Mouse (Mus musculus) myocyte (in vitro differentiated cells): Measurements from ENCODE around the gene Psenen. TPM values are rescaled to one million over a fixed set of nuclear protein-coding genes. Genes with fewer than 3 reads are reported as not detected.
A peak's percentile ranks its signal among the peaks of the same experiment; 100 is the strongest.

Source experiments
- H3K27me3 ChIP-seq: one replicate; pipeline ENCODE4 v1.6.1; 2011; ENCODE audit not compliant: control insufficient read depth, insufficient read depth, insufficient read length
- H3K36me3 ChIP-seq: one replicate; pipeline ENCODE4 v1.6.1; 2011; ENCODE audit not compliant: control insufficient read depth, insufficient read depth
- H3K4me2 ChIP-seq: one replicate; pipeline ENCODE4 v1.6.1; 2011; ENCODE audit warnings: low read depth, control low read depth
- H3K4me3 ChIP-seq: one replicate; pipeline ENCODE4 v1.5.1; 2011; ENCODE audit warnings: mild to moderate bottlenecking, control low read depth, moderate library complexity
- H3K79me2 ChIP-seq: one replicate; pipeline ENCODE4 v1.6.1; 2011; ENCODE audit not compliant: control insufficient read depth, insufficient read depth
- H3ac ChIP-seq: one replicate; pipeline ENCODE4 v1.6.1; 2011; ENCODE audit not compliant: control insufficient read depth, insufficient read length
- CEBPB ChIP-seq: IDR thresholded peaks from 2 replicates; pipeline ENCODE4 v1.6.1; 2011; ENCODE audit warnings: mild to moderate bottlenecking, moderate library complexity; ENCODE audit not compliant: poor library complexity, insufficient read depth, severe bottlenecking
- E2F4 ChIP-seq: IDR thresholded peaks from one replicate; pipeline ENCODE4 v1.6.1; 2011; ENCODE audit warnings: mild to moderate bottlenecking, control low read depth, moderate library complexity; ENCODE audit not compliant: insufficient read depth
- MAX ChIP-seq: IDR thresholded peaks from one replicate; pipeline ENCODE4 v1.6.1; 2011; ENCODE audit warnings: low read depth, mild to moderate bottlenecking, control low read depth
- MYOD1 ChIP-seq, 3 experiments: IDR thresholded peaks; one replicate each; pipeline ENCODE4 v1.6.1; 2011; ENCODE audit warnings: control low read depth in 2 of 3, low read depth in 2 of 3, mild to moderate bottlenecking in 2 of 3, moderate library complexity in 1 of 3; ENCODE audit not compliant: insufficient read length in 2 of 3, control insufficient read depth in 1 of 3
- MYOG ChIP-seq, 3 experiments: IDR thresholded peaks; one replicate each; pipeline ENCODE4 v1.6.1; 2011; ENCODE audit warnings: control low read depth in 2 of 3, low read depth in 2 of 3, mild to moderate bottlenecking in 2 of 3; ENCODE audit not compliant: insufficient read length in 2 of 3, control insufficient read depth in 1 of 3, insufficient read depth in 1 of 3
- POLR2A ChIP-seq: IDR thresholded peaks from one replicate; pipeline ENCODE4 v1.6.1; 2011; ENCODE audit warnings: low read depth, mild to moderate bottlenecking, control low read depth, moderate library complexity; ENCODE audit not compliant: insufficient read length
- POLR2AphosphoS2 ChIP-seq: IDR thresholded peaks from one replicate; pipeline ENCODE4 v1.6.1; 2011; ENCODE audit warnings: low read depth, control low read depth; ENCODE audit not compliant: insufficient read length
- REST ChIP-seq: IDR thresholded peaks from one replicate; pipeline ENCODE4 v1.6.1; 2011; ENCODE audit warnings: mild to moderate bottlenecking, control low read depth, moderate library complexity; ENCODE audit not compliant: insufficient read depth, insufficient read length
- SRF ChIP-seq: IDR thresholded peaks from one replicate; pipeline ENCODE4 v1.6.1; 2011; ENCODE audit warnings: low read depth; ENCODE audit not compliant: control insufficient read depth, insufficient read length
- TCF12 ChIP-seq: IDR thresholded peaks from one replicate; pipeline ENCODE4 v1.6.1; 2011; ENCODE audit warnings: mild to moderate bottlenecking, control low read depth; ENCODE audit not compliant: poor library complexity, insufficient read depth, severe bottlenecking
- TCF3 ChIP-seq: IDR thresholded peaks from one replicate; pipeline ENCODE4 v1.6.1; 2011; ENCODE audit warnings: low read depth, control low read depth; ENCODE audit not compliant: insufficient read length
- USF1 ChIP-seq: IDR thresholded peaks from one replicate; pipeline ENCODE4 v1.6.1; 2011; ENCODE audit warnings: low read depth, mild to moderate bottlenecking, control low read depth, moderate library complexity
- polyA plus RNA-seq: library from polyadenylated mRNA; unstranded; fragments of >200 nt; fragmentation: generic; extraction: Trizol; gene quantifications from one replicate; pipeline ENCODE4 v1.2.1, GENCODE M21; 2012; ENCODE audit warnings: missing spikeins

Psenen gene
- polyA plus RNA-seq, 1 experiment = 169 TPM

DNA sequence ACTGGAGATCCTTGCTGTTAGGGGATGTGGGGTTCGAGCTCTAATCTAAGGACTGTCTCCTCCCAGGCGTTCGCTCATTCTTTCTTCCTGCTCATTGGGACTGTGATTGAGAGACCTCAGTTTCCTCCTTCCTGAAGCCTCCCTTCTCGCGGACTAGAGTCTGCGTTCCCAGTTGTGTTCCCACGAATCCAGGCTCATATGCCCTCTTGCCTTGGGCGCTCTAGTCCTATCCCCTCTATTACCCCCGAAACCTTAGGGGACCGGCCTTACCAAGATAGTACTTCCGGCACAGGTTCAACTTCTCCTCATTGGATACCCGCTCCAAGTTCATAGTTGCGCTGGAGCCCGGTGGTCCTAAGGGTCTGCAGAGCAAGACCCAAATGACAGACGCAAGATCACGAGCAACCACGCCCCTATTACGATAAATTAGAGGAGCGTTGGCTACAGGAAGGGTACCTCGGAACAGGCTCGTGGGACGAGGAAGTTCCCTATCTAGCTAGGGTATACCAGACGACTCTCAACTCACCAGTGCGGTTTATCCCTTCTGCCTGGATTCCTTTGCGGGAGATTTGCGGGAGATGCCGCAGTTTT lies 806 bp downstream of the Psenen start:
- peaks cover 21% of the 10 kb centered on the region for H3K79me2 ChIP-seq
- peak overlapping the region; percentile 50 for H3ac ChIP-seq
- no peaks in the 10 kb centered on the region for H3K27me3 ChIP-seq
- H3K36me3 ChIP-seq = no peaks in the 10 kb centered on the region
- peak overlapping the region; percentile 86 for H3K4me3 ChIP-seq
- peak overlapping the region; percentile 68 for H3K4me2 ChIP-seq
- TF ChIP-seq POLR2A (peak; percentile 7), TCF12 (no peak)

DNA sequence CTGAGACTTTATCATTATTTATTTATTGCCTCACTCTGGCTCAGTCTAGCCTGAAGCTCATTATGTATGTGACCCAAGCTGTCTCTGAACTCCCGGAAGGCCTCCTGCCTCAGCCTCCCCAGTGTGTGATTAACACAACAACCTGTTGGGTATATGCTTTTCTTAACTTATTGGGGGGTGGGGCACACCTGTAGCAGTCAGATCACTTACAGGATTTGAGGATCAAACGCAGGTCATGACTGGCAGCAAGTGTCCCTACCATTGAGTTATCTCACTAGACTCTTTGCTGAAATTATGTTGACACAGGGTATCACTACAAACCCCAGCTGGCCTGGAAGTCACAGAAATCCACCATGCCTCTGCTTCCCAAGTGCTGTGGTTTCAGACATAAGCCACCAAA lies 3.1 kb downstream of the Psenen start:
- Histone ChIP-seq H3K36me3 (peaks cover 5% of the 10 kb centered on the region), H3K4me3 (no peak overlapping the region), H3ac (no peak overlapping the region), H3K4me2 (peak overlapping the region; percentile 81), H3K79me2 (peaks cover 21% of the 10 kb centered on the region), H3K27me3 (no peaks in the 10 kb centered on the region)
- TF ChIP-seq SRF = no peak
- TF ChIP-seq TCF12 = no peak
- no peak for TF ChIP-seq TCF3
- TF ChIP-seq MYOG (IDR thresholded peaks at IDR 0.05; ENCODE audit: control insufficient read depth in 1 of 3, insufficient read depth in 1 of 3, insufficient read length in 2 of 3, low read depth in 2 of 3) = no peak
- no peak for TF ChIP-seq MYOD1 (IDR thresholded peaks at IDR 0.05; ENCODE audit: control insufficient read depth in 1 of 3, insufficient read length in 2 of 3, low read depth in 2 of 3)
- no peak for TF ChIP-seq USF1
- TF ChIP-seq REST = no peak
- no peak for TF ChIP-seq POLR2AphosphoS2
- TF ChIP-seq POLR2A = no peak
- no peak for TF ChIP-seq MAX
- no peak for TF ChIP-seq E2F4
- TF ChIP-seq CEBPB = no peak

DNA sequence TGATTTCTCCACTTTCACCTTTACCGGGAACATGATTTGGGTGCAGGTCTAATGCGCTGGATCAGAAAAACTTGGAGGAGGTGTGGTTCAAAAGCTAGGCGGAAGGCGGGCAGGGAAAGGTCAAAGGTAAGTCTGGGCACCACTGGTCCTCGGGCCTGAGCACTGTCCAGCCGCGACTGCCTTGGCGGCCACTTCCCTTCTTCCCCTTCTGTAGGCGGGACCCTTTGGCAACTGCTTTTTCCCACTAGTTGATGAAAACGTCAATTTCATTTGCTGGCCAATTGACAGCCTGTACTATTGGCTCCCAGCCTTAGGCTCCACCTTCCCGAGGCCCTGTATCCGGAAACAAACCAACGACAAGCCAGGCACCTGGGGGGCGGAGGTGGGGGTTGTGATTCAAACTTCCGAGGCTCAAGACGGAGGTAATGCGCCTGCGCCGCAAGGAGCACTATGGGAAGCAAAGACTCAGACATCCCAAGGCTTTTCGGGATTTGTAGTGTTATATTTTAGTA lies 3.9 kb downstream of the Psenen start, which contains the start of gene Lin37:
Lin37 (minus strand) TSS at position 396 of the 512 bp plus-strand sequence.
- H3K79me2 ChIP-seq = peaks cover 21% of the 10 kb centered on the region
- H3K4me3 ChIP-seq = peak within 1 kb of the TSS; percentile 72
- no peaks in the 10 kb centered on the region for H3K27me3 ChIP-seq
- H3ac ChIP-seq = peak within 1 kb of the TSS; percentile 74
- H3K4me2 ChIP-seq = peak within 1 kb of the TSS; percentile 81
- TF ChIP-seq E2F4 (no peak), MYOD1 (IDR thresholded peaks at IDR 0.05; ENCODE audit: control insufficient read depth in 1 of 3, insufficient read length in 2 of 3, low read depth in 2 of 3) (no peak), POLR2AphosphoS2 (peak; percentile 63), POLR2A (peak; percentile 80), MYOG (IDR thresholded peaks at IDR 0.05; ENCODE audit: control insufficient read depth in 1 of 3, insufficient read depth in 1 of 3, insufficient read length in 2 of 3, low read depth in 2 of 3) (no peak)
- peaks cover 8% of the 10 kb centered on the region for H3K36me3 ChIP-seq

DNA sequence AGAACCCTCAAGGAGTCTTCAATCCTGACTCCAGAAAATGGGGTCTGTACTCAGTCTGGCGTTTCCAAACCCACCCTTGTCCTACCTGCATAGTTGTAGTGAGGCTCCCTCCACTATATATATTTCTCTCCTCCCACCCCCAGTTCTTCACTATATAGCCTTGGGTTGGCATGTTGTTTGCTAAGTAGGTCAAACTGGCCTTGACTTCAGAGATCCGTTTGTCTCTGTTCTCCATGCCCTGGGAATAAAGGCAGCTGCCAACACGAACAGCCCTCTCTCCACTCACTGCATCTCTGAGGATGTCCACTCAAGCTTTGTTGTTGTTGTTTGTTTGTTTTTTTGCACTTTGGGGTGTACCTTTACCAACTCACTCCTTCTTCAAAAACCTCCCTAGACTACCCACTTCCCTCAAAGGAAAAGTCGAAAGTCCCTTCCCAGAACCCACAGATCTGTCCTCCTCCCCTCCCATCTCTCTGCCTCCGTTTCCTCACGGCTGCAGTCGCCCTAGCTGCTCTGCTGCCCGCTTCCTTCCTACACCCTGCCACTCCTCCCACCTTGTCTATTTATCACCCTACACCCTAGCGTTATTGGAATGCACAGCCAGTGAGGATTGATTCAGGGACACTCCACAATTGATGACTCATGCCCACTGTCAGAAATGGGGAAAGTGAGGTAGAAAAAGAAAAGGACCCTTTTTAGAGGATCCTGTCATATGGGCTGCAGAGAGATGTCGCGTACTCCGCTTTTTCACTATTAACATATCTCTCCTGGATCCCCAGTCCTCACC lies 4.6 kb downstream of the Psenen start:
- TF ChIP-seq POLR2A (peak; percentile 24), CEBPB (no peak)
- Histone ChIP-seq H3ac (peak overlapping the region; percentile 74), H3K27me3 (no peaks in the 10 kb centered on the region), H3K79me2 (peaks cover 21% of the 10 kb centered on the region), H3K36me3 (peaks cover 8% of the 10 kb centered on the region), H3K4me2 (peak overlapping the region; percentile 77), H3K4me3 (peak overlapping the region; percentile 72)

DNA sequence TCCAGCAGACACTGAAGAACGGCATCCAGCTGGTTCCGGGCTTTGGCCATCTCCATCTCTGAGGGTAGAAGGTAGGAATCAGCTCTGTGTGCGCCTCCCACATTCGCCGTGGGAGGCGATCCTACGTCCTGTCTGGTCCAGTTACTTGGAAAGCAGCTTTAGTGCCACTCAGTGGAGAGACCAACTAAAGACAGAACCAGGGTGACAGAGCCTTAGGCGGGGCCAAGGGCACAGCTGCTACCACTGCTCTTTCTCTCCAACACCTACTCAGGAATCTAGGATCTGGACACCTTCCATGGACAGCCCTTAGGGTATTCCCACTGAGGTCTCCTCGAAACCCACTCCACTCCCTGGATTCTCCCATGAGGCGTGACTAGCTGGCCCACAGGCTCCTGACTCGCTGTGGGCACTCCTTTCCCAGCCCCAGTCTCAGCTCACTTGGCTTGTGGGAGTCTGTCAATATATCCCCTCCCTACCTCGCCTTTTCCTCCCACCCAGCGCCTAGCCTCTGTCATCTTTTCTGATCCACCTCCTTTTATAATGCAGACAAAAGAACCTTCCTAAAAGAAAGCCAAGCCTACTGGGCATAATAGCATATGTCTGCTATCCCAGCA lies 5.4 kb downstream of the Psenen start:
- peaks cover 8% of the 10 kb centered on the region for H3K36me3 ChIP-seq
- peak overlapping the region; percentile 74 for H3ac ChIP-seq
- H3K4me2 ChIP-seq = peak overlapping the region; percentile 77
- H3K79me2 ChIP-seq = peaks cover 21% of the 10 kb centered on the region
- peak overlapping the region; percentile 72 for H3K4me3 ChIP-seq
- TF ChIP-seq MYOD1 (IDR thresholded peaks at IDR 0.05; ENCODE audit: control insufficient read depth in 1 of 3, insufficient read length in 2 of 3, low read depth in 2 of 3) (peak in 2 of 3 experiments; percentile 32 to 76), POLR2A (peak; percentile 14), MYOG (IDR thresholded peaks at IDR 0.05; ENCODE audit: control insufficient read depth in 1 of 3, insufficient read depth in 1 of 3, insufficient read length in 2 of 3, low read depth in 2 of 3) (peak in 2 of 3 experiments; percentile 27 to 67), REST (no peak)
- H3K27me3 ChIP-seq = no peaks in the 10 kb centered on the region
